Mouse (Mus musculus): Measurements from ENCODE around the gene Gbgt1. TPM values are rescaled to one million over a fixed set of nuclear protein-coding genes. Genes with fewer than 3 reads are reported as not detected.

The Gbgt1 gene
- polyA plus RNA-seq, 1 experiment from 2014 or later: 0.56 TPM

DNA sequence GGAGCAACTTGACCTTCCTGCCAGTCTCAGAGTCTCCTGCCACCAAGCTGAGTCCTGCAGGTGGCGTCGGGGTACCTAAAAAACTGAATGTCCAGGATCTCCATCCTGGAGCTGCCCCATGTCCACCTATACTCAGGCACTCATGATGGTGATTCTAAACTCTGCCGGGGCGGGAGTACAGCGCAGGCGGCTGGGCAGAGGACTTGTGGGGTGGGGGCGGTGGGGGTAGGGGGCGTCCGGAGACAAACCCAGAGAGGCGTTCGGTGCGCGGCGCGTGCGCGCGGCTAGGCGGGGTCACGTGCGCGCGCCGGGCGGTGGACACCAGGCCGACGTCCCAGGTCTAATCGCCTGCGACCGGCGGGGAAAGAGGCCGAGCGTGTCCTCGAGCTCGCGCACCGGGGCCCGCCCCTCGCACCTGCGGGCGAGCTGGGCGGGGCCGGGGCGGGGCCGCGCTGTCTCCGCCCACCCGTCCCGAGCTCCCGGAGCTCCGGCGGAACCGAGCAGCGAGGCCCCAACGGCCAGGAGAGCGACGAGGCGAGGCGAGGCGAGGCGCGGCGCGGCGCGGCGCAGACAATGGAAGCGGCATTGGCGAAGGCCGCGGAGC, 16.2 kb downstream of the Gbgt1 start, which contains the start of gene Ralgds:
Gene Ralgds, plus strand, starts transcription at position 328 of the 604 bp plus-strand sequence.
- Histone ChIP-seq H3K4me3 (ENCODE audit: low read depth, low read length) (peak within 1 kb of the TSS; percentile 50), H3K4me2 (ENCODE audit: low read depth, low read length) (peak within 1 kb of the TSS; percentile 87), H3K27me3 (ENCODE audit: insufficient read depth, low read length) (peaks cover 25% of the 10 kb centered on the region), H3K36me3 (replicated peaks; ENCODE audit: insufficient read depth, low read length) (no peaks in the 10 kb centered on the region), H3K4me1 (ENCODE audit: insufficient read depth) (peaks cover 14% of the 10 kb centered on the region), H3K9ac (replicated peaks) (peak within 1 kb of the TSS; percentile 44), H3K9me3 (ENCODE audit: low read length) (no peaks in the 10 kb centered on the region), H3K27ac (ENCODE audit: low read depth) (no peak within 1 kb of the TSS)
- WGBS (ENCODE audit: insufficient replicate concordance): 1% methylated on average over 63 of the region's 71 CpGs
- peak; percentile 16; the same call in 1 of the 2 replicates for TF ChIP-seq CTCF (IDR thresholded peaks at IDR 0.05; ENCODE audit: low read depth)
- no peak for TF ChIP-seq EP300 (IDR thresholded peaks at IDR 0.05; ENCODE audit: low read depth)
- DNase-seq: peak; percentile 50
- ATAC-seq: peak; percentile 42; the same call in 1 of the 2 replicates

DNA sequence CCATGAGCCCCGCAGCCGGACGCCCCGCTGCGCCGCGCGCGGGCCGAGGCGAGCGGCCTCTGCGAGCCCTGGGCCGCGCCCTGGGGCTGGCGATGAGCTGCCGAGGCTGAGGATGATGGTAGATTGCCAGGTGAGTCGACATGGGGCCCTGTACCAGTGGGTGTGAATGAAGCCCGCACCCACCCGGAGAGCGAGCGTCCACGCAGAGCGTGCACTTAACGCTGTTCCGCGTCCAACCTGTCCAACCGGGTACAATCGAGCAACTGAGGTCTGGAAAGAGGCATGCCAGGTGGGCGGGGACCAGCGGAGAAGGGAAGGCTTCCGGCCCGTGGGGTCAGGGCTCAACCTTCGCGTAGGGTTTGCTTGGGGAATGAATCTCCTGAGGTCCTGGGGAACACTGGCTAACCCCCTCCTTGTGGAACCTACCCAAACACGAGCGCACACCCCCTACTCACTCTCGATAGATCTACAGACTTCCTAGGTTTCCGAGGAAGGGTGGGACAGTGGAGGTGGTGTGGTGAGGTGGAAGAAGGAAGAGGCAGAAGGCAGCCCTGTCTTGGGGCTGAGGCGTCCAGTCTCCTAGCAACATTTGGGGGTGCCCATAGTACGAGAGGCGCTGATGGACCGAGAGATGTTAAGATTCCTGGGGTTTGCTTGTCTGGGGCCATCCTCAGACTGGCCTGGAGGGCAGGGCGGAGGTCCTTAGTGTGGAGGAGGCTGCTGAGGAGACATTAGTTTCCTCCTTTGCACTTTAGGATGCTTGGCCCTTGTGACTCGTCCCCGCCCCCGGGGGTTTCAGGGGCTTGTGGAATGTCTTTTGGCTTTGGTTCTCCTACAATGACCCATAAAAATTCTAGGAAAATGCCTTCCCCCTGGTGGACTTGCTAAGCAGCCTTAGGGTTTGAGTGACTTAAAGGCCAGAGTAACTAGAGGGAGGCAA, 17.0 kb downstream of the Gbgt1 start:
- TF ChIP-seq CTCF (IDR thresholded peaks at IDR 0.05; ENCODE audit: low read depth) (no peak), EP300 (IDR thresholded peaks at IDR 0.05; ENCODE audit: low read depth) (no peak)
- H3K4me2 ChIP-seq (ENCODE audit: low read depth, low read length): peak overlapping the region; percentile 87
- ATAC-seq: no peak
- no peak for DNase-seq
- H3K36me3 ChIP-seq (replicated peaks; ENCODE audit: insufficient read depth, low read length): no peaks in the 10 kb centered on the region
- H3K4me3 ChIP-seq (ENCODE audit: low read depth, low read length): peak overlapping the region; percentile 50
- H3K9me3 ChIP-seq (ENCODE audit: low read length): no peaks in the 10 kb centered on the region
- peak overlapping the region; percentile 44 for H3K9ac ChIP-seq (replicated peaks)
- peaks cover 25% of the 10 kb centered on the region for H3K27me3 ChIP-seq (ENCODE audit: insufficient read depth, low read length)
- WGBS (ENCODE audit: insufficient replicate concordance): 5% methylated on average over 47 of the region's 47 CpGs
- no peak overlapping the region for H3K27ac ChIP-seq (ENCODE audit: low read depth)
- H3K4me1 ChIP-seq (ENCODE audit: insufficient read depth): peaks cover 14% of the 10 kb centered on the region

DNA sequence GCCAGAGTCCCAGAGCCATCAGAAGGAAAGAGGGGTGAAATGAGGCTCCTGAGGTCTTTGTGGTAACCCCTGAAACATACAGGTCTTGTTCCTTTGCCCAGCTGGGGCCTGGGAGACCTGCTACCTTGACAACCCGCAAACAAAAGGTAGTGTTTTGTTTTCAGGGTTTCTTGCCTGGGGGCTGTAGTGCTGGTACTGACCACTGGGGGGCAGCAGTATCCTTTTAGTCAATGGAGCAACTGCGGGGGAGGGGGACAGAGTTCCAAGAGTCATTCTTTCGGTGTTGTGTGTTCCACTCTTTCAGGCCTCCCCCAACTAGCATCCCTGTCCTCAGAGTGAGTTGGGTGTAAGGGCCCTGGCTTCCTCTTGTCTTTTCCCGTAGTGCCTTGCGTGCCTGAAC, 17.8 kb downstream of the Gbgt1 start:
- ATAC-seq: no peak
- Histone ChIP-seq H3K9me3 (ENCODE audit: low read length) (no peaks in the 10 kb centered on the region), H3K4me3 (ENCODE audit: low read depth, low read length) (no peak overlapping the region), H3K4me2 (ENCODE audit: low read depth, low read length) (no peak overlapping the region), H3K4me1 (ENCODE audit: insufficient read depth) (peaks cover 14% of the 10 kb centered on the region), H3K27me3 (ENCODE audit: insufficient read depth, low read length) (peaks cover 25% of the 10 kb centered on the region), H3K9ac (replicated peaks) (no peak overlapping the region), H3K27ac (ENCODE audit: low read depth) (no peak overlapping the region), H3K36me3 (replicated peaks; ENCODE audit: insufficient read depth, low read length) (no peaks in the 10 kb centered on the region)
- TF ChIP-seq EP300 (IDR thresholded peaks at IDR 0.05; ENCODE audit: low read depth) (no peak), CTCF (IDR thresholded peaks at IDR 0.05; ENCODE audit: low read depth) (peak; percentile 89)
- peak; percentile 85 for DNase-seq
- 14% methylated on average over 5 of the region's 5 CpGs for WGBS (ENCODE audit: insufficient replicate concordance)

DNA sequence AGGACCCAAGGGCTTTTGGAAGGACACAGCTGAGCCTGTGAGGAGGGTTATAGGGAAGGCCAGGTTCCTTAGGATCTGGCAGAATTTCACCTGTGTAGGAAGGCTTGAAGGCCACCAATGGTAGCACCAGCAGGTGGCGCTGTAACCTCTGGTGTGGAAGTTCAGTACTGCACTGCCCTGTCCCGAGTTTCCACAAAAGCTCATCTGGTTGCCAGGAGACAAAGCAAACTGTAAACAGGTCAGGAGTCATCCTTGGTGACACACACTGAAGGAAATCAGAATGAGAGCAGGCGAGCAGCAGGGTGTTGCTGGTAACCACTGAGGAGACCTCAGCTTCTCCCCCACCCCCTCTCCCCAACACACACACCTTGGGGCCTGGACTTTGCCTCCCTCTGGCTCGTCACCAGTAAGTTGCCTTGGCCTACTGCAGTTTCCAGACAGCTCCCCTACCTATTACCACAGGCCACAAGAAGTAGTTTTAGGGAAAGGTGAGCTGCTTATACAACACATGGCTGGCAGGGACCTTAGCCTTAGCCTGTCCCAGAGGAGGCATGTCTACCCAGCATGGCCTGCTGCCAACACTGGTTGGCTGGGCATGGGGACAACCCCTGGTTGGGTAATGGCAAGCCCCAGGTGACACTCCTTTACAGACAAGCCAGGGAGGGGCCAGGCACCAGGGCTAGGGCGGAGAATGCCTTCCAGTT, 20.7 kb downstream of the Gbgt1 start:
- Histone ChIP-seq H3K4me1 (ENCODE audit: insufficient read depth) (peaks cover 14% of the 10 kb centered on the region), H3K9me3 (ENCODE audit: low read length) (no peaks in the 10 kb centered on the region), H3K27me3 (ENCODE audit: insufficient read depth, low read length) (peaks cover 16% of the 10 kb centered on the region; the same call in 1 of the 2 replicates), H3K36me3 (replicated peaks; ENCODE audit: insufficient read depth, low read length) (no peaks in the 10 kb centered on the region), H3K4me2 (ENCODE audit: low read depth, low read length) (no peak overlapping the region), H3K4me3 (ENCODE audit: low read depth, low read length) (no peak overlapping the region), H3K9ac (replicated peaks) (no peak overlapping the region), H3K27ac (ENCODE audit: low read depth) (no peak overlapping the region)
- peak; percentile 94 for TF ChIP-seq CTCF (IDR thresholded peaks at IDR 0.05; ENCODE audit: low read depth)
- TF ChIP-seq EP300 (IDR thresholded peaks at IDR 0.05; ENCODE audit: low read depth): no peak
- 26% methylated on average over 5 of the region's 5 CpGs for WGBS (ENCODE audit: insufficient replicate concordance)
- ATAC-seq (peak; percentile 87), DNase-seq (peak; percentile 89)

DNA sequence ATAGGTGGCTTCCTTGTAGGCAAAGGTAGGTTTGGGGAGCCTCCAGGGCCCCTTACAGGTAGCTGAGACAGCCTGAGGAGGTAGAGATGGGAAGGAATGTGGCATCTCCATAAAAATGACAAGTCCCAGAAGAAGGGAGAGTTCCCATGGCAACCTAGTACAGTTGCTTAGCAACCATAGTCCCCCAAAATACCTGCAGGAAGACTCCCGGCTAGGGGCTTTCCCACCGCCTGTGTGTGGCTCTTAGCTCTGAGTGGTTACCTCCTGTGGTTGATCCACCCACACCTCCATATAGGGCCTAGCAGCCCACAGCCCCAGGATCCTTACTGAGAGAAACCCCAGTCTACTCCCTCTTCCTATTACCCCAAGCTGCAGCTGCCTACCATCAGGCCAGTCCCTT, 21.5 kb downstream of the Gbgt1 start:
- ATAC-seq (no peak), DNase-seq (no peak)
- H3K4me1 ChIP-seq (ENCODE audit: insufficient read depth): peaks cover 9% of the 10 kb centered on the region
- H3K4me3 ChIP-seq (ENCODE audit: low read depth, low read length): no peak overlapping the region
- no peak overlapping the region for H3K27ac ChIP-seq (ENCODE audit: low read depth)
- no peaks in the 10 kb centered on the region for H3K9me3 ChIP-seq (ENCODE audit: low read length)
- H3K36me3 ChIP-seq (replicated peaks; ENCODE audit: insufficient read depth, low read length): no peaks in the 10 kb centered on the region
- H3K27me3 ChIP-seq (ENCODE audit: insufficient read depth, low read length): peaks cover 8% of the 10 kb centered on the region; the same call in 1 of the 2 replicates
- WGBS (ENCODE audit: insufficient replicate concordance): 83% methylated on average over 2 of the region's 2 CpGs
- TF ChIP-seq EP300 (IDR thresholded peaks at IDR 0.05; ENCODE audit: low read depth) (no peak), CTCF (IDR thresholded peaks at IDR 0.05; ENCODE audit: low read depth) (no peak)
- H3K9ac ChIP-seq (replicated peaks): no peak overlapping the region
- H3K4me2 ChIP-seq (ENCODE audit: low read depth, low read length): no peak overlapping the region

DNA sequence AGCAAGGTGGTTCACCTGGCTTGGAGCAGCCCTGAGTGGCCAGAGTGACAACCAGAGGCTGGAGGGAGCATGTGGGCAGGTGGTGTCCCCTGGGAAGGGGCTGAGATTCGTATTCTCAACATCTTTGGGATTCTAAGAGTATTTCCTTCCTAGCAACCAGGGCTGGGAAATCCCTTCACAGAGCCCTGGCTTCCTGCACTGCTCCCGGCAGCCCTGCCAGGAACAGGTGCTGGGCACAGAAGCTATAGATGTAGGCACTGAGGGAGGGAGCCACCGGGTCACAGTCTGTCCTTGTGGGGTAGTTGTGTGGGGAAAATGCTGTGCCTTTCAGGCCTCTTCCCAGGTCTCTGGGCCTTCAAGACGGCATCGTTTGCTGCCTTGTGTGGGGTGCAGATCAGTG, 23.9 kb downstream of the Gbgt1 start:
- Histone ChIP-seq H3K27me3 (ENCODE audit: insufficient read depth, low read length) (no peaks in the 10 kb centered on the region), H3K4me1 (ENCODE audit: insufficient read depth) (peaks cover 6% of the 10 kb centered on the region), H3K4me2 (ENCODE audit: low read depth, low read length) (no peak overlapping the region), H3K36me3 (replicated peaks; ENCODE audit: insufficient read depth, low read length) (no peaks in the 10 kb centered on the region), H3K27ac (ENCODE audit: low read depth) (no peak overlapping the region), H3K9ac (replicated peaks) (no peak overlapping the region), H3K4me3 (ENCODE audit: low read depth, low read length) (no peak overlapping the region), H3K9me3 (ENCODE audit: low read length) (no peaks in the 10 kb centered on the region)
- ATAC-seq (no peak), DNase-seq (no peak)
- 63% methylated on average over 5 of the region's 5 CpGs for WGBS (ENCODE audit: insufficient replicate concordance)
- TF ChIP-seq CTCF (IDR thresholded peaks at IDR 0.05; ENCODE audit: low read depth) (no peak), EP300 (IDR thresholded peaks at IDR 0.05; ENCODE audit: low read depth) (no peak)

Measured in liver, postnatal 0 days (tissue).